Mouse (Mus musculus): Measurements from ENCODE around the gene Abi1.

GRCm38 (mm10) chr2:23041457-23041856, 1.4 kb upstream of the Abi1 start:
- TF ChIP-seq EP300 (IDR thresholded peaks at IDR 0.05) (peak; percentile 65; the same call in 1 of the 2 replicates), CTCF (IDR thresholded peaks at IDR 0.05) (no peak)
